Mouse (Mus musculus): ENCODE measurements around the gene Tnpo1.
"Not testable (repeated sequence)": the region's sequence is repeated elsewhere in the genome, so short reads cannot be mapped to it uniquely, and the experiment has no call there.

DNA sequence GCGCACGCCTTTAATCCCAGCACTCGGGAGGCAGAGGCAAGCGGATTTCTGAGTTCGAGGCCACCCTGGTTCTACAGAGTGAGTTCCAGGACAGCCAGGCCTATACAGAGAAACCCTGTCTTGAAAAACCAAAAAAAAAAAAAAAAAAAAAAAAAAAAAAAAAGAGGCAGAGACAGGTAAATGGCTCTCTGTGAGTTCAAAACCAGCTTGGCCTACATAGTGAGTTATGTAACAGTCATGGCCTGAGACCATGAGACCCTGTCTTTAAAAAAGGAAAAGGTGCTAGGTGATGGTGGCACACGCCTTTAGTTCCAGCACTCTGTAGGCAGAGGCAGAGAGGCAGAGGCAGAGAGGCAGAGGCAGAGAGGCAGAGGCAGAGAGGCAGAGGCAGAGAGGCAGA lies 97.2 kb downstream of the Tnpo1 start:
- not testable (repeated sequence) for TF ChIP-seq CTCF (IDR thresholded peaks at IDR 0.05; ENCODE audit: low read depth, low read length); POLR2A (IDR thresholded peaks at IDR 0.05; ENCODE audit: borderline replicate concordance, low read depth, low read length)
